Mouse (Mus musculus) midbrain, embryonic 14.5 days (tissue): Measurements from ENCODE around the gene Foxd3. TPM values are rescaled to one million over a fixed set of nuclear protein-coding genes. Genes with fewer than 3 reads are reported as not detected.
A peak's percentile ranks its signal among the peaks of the same experiment; 100 is the strongest.

ENCODE experiments used
- ATAC-seq: fragments of 200-750 bp; cut with Nextera tagmentation; 2 replicates; pipeline ENCODE4 v1.8.0; 2017; ENCODE audit warnings: moderate number of reproducible peaks, moderate library complexity; ENCODE audit not compliant: low FRiP score, low TSS enrichment
- DNase-seq: peaks from one replicate; pipeline ENCODE4 v3.0.0-alpha.2; 2015
- H3K27ac ChIP-seq: fragments of 300-500 bp; sonication (generic); replicated peaks from 2 replicates; pipeline ENCODE4 v1.5.1; 2014; ENCODE audit warnings: mild to moderate bottlenecking, low read depth, low read length, moderate library complexity
- H3K27me3 ChIP-seq: fragments of 300-500 bp; sonication (generic); 2 replicates; pipeline ENCODE4 v1.6.1; 2014; ENCODE audit warnings: low read length, control low read depth, mixed read lengths; ENCODE audit not compliant: control insufficient read depth, insufficient read depth
- H3K36me3 ChIP-seq: fragments of 300-500 bp; sonication (generic); 2 replicates; pipeline ENCODE4 v1.6.1; 2014; ENCODE audit warnings: low read length, control low read depth; ENCODE audit not compliant: control insufficient read depth, insufficient read depth
- H3K4me1 ChIP-seq: fragments of 300-500 bp; sonication (generic); 2 replicates; pipeline ENCODE4 v1.6.1; 2014; ENCODE audit warnings: mild to moderate bottlenecking, antibody characterized with exemption, low read length, control low read depth; ENCODE audit not compliant: control insufficient read depth, insufficient read depth
- H3K4me2 ChIP-seq: fragments of 300-500 bp; sonication (generic); 2 replicates; pipeline ENCODE4 v1.6.1; 2014; ENCODE audit warnings: mild to moderate bottlenecking, low read length, moderate library complexity
- H3K4me3 ChIP-seq: fragments of 300-500 bp; sonication (generic); replicated peaks from 2 replicates; pipeline ENCODE4 v1.5.1; 2014; ENCODE audit warnings: low read depth, low read length
- H3K9ac ChIP-seq: fragments of 300-500 bp; sonication (generic); replicated peaks from 2 replicates; pipeline ENCODE4 v1.6.1; 2014; ENCODE audit warnings: mild to moderate bottlenecking, low read length, moderate library complexity
- H3K9me3 ChIP-seq: fragments of 300-500 bp; sonication (generic); 2 replicates; pipeline ENCODE4 v1.6.1; 2016; ENCODE audit warnings: low read length, control low read depth, mixed read lengths; ENCODE audit not compliant: control insufficient read depth
- WGBS: fragments of 180-500 bp; shearing (Covaris S2); extraction: QIAGEN DNeasy Blood & Tissue Kit; methylation state at CpG from one replicate; pipeline ENCODE4 v1.1.7; 2014; 5-methylcytosine and 5-hydroxymethylcytosine counted together
- polyA plus RNA-seq: library from polyadenylated mRNA; unstranded; fragments of >200 nt; fragmentation: Nextera tagmentation; extraction: Ambion mirVana; gene quantifications from 2 replicates; pipeline ENCODE4 v1.2.1, GENCODE M21; 2014

Foxd3 gene
- polyA plus RNA-seq, 1 experiment from 2014 or later: 0.14 TPM

- WGBS: 2% methylated on average over 27 of the region's 27 CpGs
- Histone ChIP-seq H3K4me2 (no peak overlapping the region), H3K4me3 (no peak overlapping the region)
Measured at GRCm38 (mm10) chr4:99654621-99655296, 1.3 kb upstream of the Foxd3 start.

GRCm38 (mm10) chr4:99656605-99657429 lies 718 bp downstream of the Foxd3 start:
- Histone ChIP-seq H3K9ac (0 out of 2 replicates have a peak overlapping the region, but pooled peaks have one; percentile 16), H3K9me3 (no peaks in the 10 kb centered on the region), H3K27ac (no peak overlapping the region), H3K4me1 (peaks cover 8% of the 10 kb centered on the region; the same call in 1 of the 2 replicates), H3K4me3 (peak overlapping the region; percentile 25), H3K27me3 (peaks cover 80% of the 10 kb centered on the region), H3K4me2 (peak overlapping the region; percentile 42), H3K36me3 (no peaks in the 10 kb centered on the region)
- ATAC-seq (peak; percentile 39; the same call in 1 of the 2 replicates), DNase-seq (peak; percentile 67)
- WGBS: 1% methylated on average over 92 of the region's 92 CpGs

More at GRCm38 (mm10) chr4:99654621-99655296, 1.3 kb upstream of the Foxd3 start:
- Histone ChIP-seq H3K36me3 (no peaks in the 10 kb centered on the region), H3K27me3 (peaks cover 81% of the 10 kb centered on the region), H3K9me3 (no peaks in the 10 kb centered on the region), H3K9ac (no peak overlapping the region), H3K4me1 (peaks cover 10% of the 10 kb centered on the region; the same call in 1 of the 2 replicates), H3K27ac (no peak overlapping the region)
- no peak for ATAC-seq
- DNase-seq: peak; percentile 31

GRCm38 (mm10) chr4:99657430-99657820 lies 1.3 kb downstream of the Foxd3 start:
- Histone ChIP-seq H3K4me1 (peaks cover 8% of the 10 kb centered on the region; the same call in 1 of the 2 replicates), H3K27ac (no peak overlapping the region), H3K4me2 (peak overlapping the region; percentile 42), H3K27me3 (peaks cover 80% of the 10 kb centered on the region), H3K9ac (0 out of 2 replicates have a peak overlapping the region, but pooled peaks have one; percentile 16), H3K4me3 (peak overlapping the region; percentile 25), H3K9me3 (no peaks in the 10 kb centered on the region), H3K36me3 (no peaks in the 10 kb centered on the region)
- WGBS: under 1% methylated on average over 61 of the region's 62 CpGs
- ATAC-seq (no peak; the same call in 1 of the 2 replicates), DNase-seq (peak; percentile 44)

- H3K4me1 ChIP-seq: peaks cover 8% of the 10 kb centered on the region; the same call in 1 of the 2 replicates
- H3K36me3 ChIP-seq: no peaks in the 10 kb centered on the region
- DNase-seq: peak; percentile 56
- peak overlapping the region; percentile 42 for H3K4me2 ChIP-seq
- no peak overlapping the region for H3K27ac ChIP-seq
- H3K9me3 ChIP-seq: no peaks in the 10 kb centered on the region
- H3K9ac ChIP-seq: no peak overlapping the region
- H3K27me3 ChIP-seq: peaks cover 80% of the 10 kb centered on the region
- peak overlapping the region; percentile 25 for H3K4me3 ChIP-seq
- peak; percentile 49 for ATAC-seq
- 1% methylated on average over 41 of the region's 41 CpGs for WGBS
Measured at GRCm38 (mm10) chr4:99657831-99658470, 1.9 kb downstream of the Foxd3 start.

GRCm38 (mm10) chr4:99658881-99659280 lies 2.8 kb downstream of the Foxd3 start:
- no peak overlapping the region for H3K4me2 ChIP-seq
- H3K27me3 ChIP-seq: peaks cover 82% of the 10 kb centered on the region
- no peaks in the 10 kb centered on the region for H3K36me3 ChIP-seq
- DNase-seq: peak; percentile 58
- H3K9ac ChIP-seq: no peak overlapping the region
- no peak overlapping the region for H3K4me3 ChIP-seq
- no peaks in the 10 kb centered on the region for H3K9me3 ChIP-seq
- H3K4me1 ChIP-seq: peaks cover 8% of the 10 kb centered on the region; the same call in 1 of the 2 replicates
- ATAC-seq: no peak
- WGBS: 15% methylated on average over 6 of the region's 6 CpGs
- H3K27ac ChIP-seq: no peak overlapping the region

- Histone ChIP-seq H3K9ac (no peak overlapping the region), H3K36me3 (no peaks in the 10 kb centered on the region), H3K27ac (no peak overlapping the region), H3K4me2 (no peak overlapping the region), H3K4me1 (peaks cover 8% of the 10 kb centered on the region; the same call in 1 of the 2 replicates), H3K9me3 (no peaks in the 10 kb centered on the region), H3K4me3 (no peak overlapping the region), H3K27me3 (peaks cover 82% of the 10 kb centered on the region)
- no peak for ATAC-seq
- WGBS: 2% methylated on average over 28 of the region's 28 CpGs
- peak; percentile 60 for DNase-seq
Measured at GRCm38 (mm10) chr4:99659361-99660072, 3.4 kb downstream of the Foxd3 start.

- under 1% methylated on average over 20 of the region's 20 CpGs for WGBS
- H3K4me3 ChIP-seq: no peak overlapping the region
- H3K36me3 ChIP-seq: no peaks in the 10 kb centered on the region
- no peaks in the 10 kb centered on the region for H3K9me3 ChIP-seq
- H3K9ac ChIP-seq: no peak overlapping the region
- H3K4me2 ChIP-seq: no peak overlapping the region
- H3K4me1 ChIP-seq: peaks cover 8% of the 10 kb centered on the region; the same call in 1 of the 2 replicates
- ATAC-seq (no peak), DNase-seq (no peak)
- peaks cover 82% of the 10 kb centered on the region for H3K27me3 ChIP-seq
- no peak overlapping the region for H3K27ac ChIP-seq
Measured at GRCm38 (mm10) chr4:99660073-99660611, 4.0 kb downstream of the Foxd3 start.
